Mouse (Mus musculus) cortical plate, adult 2 months (tissue): ENCODE data around the gene Col23a1.

Experiments
- CTCF ChIP-seq: fragments of 200-500 bp; IDR thresholded peaks from 2 replicates; pipeline ENCODE4 v1.5.1; 2011; ENCODE audit warnings: mild to moderate bottlenecking, control low read depth, low read length; ENCODE audit not compliant: insufficient read depth; ENCODE audit errors: extremely low read depth
- POLR2A ChIP-seq: fragments of 200-500 bp; IDR thresholded peaks from 2 replicates; pipeline ENCODE4 v1.6.1; 2011; ENCODE audit warnings: mild to moderate bottlenecking, low read length, control low read depth; ENCODE audit not compliant: insufficient read depth; ENCODE audit errors: extremely low read depth

GRCm38 (mm10) chr11:51614256-51614655 lies 324.5 kb downstream of the Col23a1 start:
- TF ChIP-seq POLR2A (no peak), CTCF (no peak)
